Mouse (Mus musculus): ENCODE data around the gene Calhm6.

DNA sequence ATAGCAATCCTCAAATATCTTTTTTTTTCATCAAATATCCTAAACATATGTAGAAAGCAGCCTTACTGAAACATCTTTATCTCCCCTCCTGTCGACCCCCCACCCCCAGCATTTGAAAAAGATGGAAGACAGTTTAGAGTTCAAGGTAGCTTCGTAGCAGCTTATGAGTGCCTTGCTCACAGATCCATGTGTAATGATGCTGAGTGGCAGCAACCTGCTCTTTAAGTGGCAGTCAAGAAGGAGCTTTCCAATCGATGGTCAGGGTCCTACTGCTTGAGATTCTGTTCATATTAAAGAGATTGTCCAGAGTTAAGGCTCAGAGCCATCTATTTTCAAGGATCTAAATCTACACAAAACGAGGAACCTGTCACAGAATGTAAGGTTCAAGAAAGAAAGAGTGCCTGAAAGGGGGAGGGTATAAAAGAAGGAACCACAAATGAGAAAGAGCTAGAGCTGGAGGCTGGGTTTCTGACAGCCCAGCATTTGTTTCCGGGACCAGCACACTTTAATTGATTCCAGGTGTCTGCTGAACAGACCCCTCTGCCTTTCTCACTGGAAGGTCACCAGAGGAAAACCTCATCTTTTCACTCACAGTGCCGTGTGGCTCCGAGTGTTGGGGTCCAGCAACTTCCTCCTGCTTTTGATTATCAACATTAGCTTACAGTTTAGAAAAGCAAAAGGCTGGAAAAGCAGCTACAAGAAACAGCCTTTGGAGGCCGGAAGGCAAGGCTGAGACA lies 48.3 kb upstream of the Calhm6 start:
- TF ChIP-seq CTCF (IDR thresholded peaks at IDR 0.05; ENCODE audit: low read depth), result no peak
- no peak for TF ChIP-seq EP300 (IDR thresholded peaks at IDR 0.05; ENCODE audit: low read depth)
